Mouse (Mus musculus) olfactory bulb, adult 2 months (tissue): ENCODE data around the gene Arhgap17. TPM values are rescaled to one million over a fixed set of nuclear protein-coding genes. Genes with fewer than 3 reads are reported as not detected.

Experiments used
- H3K27ac ChIP-seq: fragments of 200-500 bp; 2 replicates; pipeline ENCODE4 v1.5.1; 2012; ENCODE audit warnings: low read depth, low read length; ENCODE audit not compliant: insufficient read depth
- H3K4me1 ChIP-seq: fragments of 200-500 bp; 2 replicates; pipeline ENCODE4 v1.6.1; 2012; ENCODE audit warnings: low read length; ENCODE audit not compliant: control insufficient read depth, insufficient read depth
- H3K4me3 ChIP-seq: fragments of 200-500 bp; 2 replicates; pipeline ENCODE4 v1.5.1; 2012; ENCODE audit warnings: mild to moderate bottlenecking, low read depth, low read length, moderate library complexity; ENCODE audit not compliant: insufficient read depth
- CTCF ChIP-seq: fragments of 200-500 bp; IDR thresholded peaks from 2 replicates; pipeline ENCODE4 v1.5.1; 2012; ENCODE audit warnings: low read depth, mild to moderate bottlenecking, low read length, moderate library complexity; ENCODE audit not compliant: insufficient read depth
- POLR2A ChIP-seq: fragments of 200-500 bp; IDR thresholded peaks from 2 replicates; pipeline ENCODE4 v1.6.1; 2012; ENCODE audit warnings: mild to moderate bottlenecking, low read depth, low read length, moderate library complexity; ENCODE audit not compliant: insufficient read depth
- WGBS: fragments of 180-500 bp; shearing (Covaris S2); methylation state at CpG from one replicate; pipeline ENCODE4 v1.1.7; 2018; 5-methylcytosine and 5-hydroxymethylcytosine counted together
- polyA plus RNA-seq: library from polyadenylated mRNA; stranded (reverse); fragments of >200 nt; gene quantifications from 2 replicates; pipeline ENCODE4 v1.2.4, GENCODE M21; 2012; ENCODE audit warnings: low replicate concordance; ENCODE audit not compliant: missing spikeins, insufficient read depth, insufficient read length

Gene Arhgap17
- polyA plus RNA-seq, 1 experiment = not detected

DNA sequence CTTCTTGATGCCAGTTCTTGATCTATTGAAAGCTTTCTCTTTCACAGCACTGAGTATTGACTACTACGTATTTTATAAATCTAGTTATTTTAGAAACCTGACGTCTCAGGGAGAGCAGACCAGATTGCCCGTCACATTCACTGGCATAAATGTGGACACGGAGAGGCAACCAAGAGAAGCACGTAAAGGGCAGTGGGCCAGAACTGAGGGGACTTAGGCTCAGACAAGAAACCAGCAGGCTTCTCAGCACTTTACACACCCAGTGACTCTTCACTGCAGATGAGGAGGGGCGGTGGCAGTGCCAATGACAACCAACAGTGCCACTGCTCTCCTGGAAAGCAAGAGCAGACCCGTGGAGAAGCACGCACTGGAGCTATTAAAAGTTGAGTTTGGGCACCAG is 62.5 kb downstream of the Arhgap17 start:
- Histone ChIP-seq H3K27ac (no peak overlapping the region), H3K4me3 (no peak overlapping the region), H3K4me1 (no peaks in the 10 kb centered on the region)
- 93% methylated on average over 8 of the region's 8 CpGs for WGBS
- no peak for TF ChIP-seq POLR2A
- TF ChIP-seq CTCF = no peak

DNA sequence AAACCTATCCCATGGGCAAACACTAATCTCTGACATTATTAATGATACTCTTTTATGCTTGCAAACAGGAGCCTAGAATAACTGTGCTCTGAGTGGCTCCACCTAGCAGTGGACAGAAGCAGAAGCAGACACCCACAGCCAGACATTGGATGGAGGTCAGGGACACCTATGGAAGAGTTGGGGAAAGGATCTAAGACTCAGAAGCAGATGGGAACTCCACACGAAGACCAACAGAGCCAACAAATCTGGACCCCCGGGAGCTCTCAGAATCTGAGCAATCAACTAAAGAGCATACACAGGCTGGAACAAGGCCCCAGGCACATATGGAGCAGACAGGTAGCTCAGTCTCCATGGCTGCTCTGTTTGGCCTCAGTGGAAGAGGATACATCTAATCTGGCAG is 64.3 kb downstream of the Arhgap17 start:
- WGBS = 89% methylated on average over 2 of the region's 2 CpGs
- no peak overlapping the region for H3K27ac ChIP-seq

DNA sequence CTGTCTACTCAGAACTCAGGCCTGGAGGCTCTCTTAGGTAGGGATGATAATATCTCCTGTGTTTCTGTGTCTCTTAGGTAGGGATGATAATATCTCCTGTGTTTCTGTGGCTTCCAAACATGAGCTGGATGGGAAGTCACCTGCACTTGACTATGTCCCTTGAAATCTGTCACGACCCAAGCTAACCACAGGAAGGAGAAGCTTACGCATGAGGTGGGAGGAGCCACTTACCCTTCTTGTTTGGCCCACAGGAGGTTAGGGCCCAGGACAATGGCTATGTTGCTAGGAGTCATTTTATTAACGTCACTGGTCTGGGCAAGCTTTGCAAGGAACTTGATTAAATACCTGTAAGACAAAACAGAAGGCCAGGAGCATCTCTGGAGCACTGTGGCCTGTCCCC is 69.5 kb downstream of the Arhgap17 start:
- Histone ChIP-seq H3K4me1 (no peaks in the 10 kb centered on the region), H3K27ac (no peak overlapping the region), H3K4me3 (no peak overlapping the region)
- WGBS = 81% methylated on average over 3 of the region's 3 CpGs
- TF ChIP-seq CTCF = no peak
- no peak for TF ChIP-seq POLR2A

More for the DNA sequence above, 64.3 kb downstream of the Arhgap17 start:
- Histone ChIP-seq H3K4me1 (no peaks in the 10 kb centered on the region), H3K4me3 (no peak overlapping the region)
- TF ChIP-seq POLR2A (no peak), CTCF (no peak)

DNA sequence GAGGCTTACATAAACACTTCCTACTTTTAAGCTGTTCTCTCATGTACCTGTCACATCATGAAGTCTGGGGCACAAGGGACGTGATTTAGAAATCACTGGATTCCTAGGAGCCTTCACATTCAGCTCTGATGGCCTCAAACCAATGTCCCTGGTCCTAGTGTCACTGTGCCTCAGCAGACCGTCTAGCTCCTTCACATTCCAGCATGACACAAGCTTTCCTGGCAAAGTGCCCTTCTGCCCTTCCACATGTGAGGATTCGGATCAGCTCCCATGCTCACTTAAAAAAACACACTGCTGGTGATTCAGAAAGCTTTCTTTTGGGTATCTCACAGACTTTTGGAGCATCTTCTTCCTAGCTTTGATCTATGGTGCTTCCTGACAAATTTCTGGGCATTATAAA is 71.5 kb downstream of the Arhgap17 start:
- Histone ChIP-seq H3K4me1 (peaks cover 8% of the 10 kb centered on the region; the same call in 1 of the 2 replicates), H3K27ac (no peak overlapping the region), H3K4me3 (no peak overlapping the region)
- 59% methylated on average over 3 of the region's 3 CpGs for WGBS
- TF ChIP-seq CTCF = no peak
- no peak for TF ChIP-seq POLR2A

DNA sequence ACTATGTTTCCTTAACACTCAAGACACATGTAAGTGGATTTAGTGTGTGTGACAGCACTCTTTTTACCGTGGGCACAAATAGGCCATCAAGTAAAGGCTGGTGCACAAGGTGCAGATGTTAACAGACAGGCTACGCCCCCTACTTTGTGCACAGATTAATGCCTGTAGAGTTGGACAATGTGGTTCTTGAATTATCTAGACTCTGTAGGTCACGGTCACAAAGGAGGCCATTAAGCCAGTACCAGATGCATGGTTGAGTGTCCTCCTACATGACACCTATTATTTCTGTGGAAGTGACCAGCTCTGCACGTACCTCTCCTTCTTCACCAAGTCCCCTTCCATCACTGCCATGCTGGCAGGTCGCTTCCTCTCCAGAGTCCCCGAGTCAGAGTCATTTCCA is 73.6 kb downstream of the Arhgap17 start:
- Histone ChIP-seq H3K4me3 (no peak overlapping the region), H3K4me1 (peaks cover 8% of the 10 kb centered on the region; the same call in 1 of the 2 replicates), H3K27ac (no peak overlapping the region)
- TF ChIP-seq CTCF = no peak
- TF ChIP-seq POLR2A = no peak
- WGBS = 78% methylated on average over 6 of the region's 6 CpGs

DNA sequence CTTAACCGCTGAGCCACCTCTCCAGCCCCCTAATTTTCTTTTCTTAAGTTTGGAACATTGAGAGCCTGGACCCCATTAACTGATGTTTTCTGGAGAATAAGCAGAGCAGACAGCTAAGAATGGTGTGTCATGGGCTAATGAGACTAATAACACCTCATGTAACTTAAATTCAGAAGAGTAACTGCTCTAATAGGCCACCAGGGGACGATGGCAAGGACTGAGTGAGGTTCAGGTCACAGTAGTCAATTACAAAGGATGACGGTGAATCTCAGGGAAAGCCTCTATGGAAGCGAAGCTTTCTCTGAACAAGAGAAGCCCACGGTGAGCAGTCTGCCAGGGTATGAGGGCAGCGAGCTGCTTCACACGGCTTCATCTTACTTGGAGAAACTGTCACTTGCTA is 74.3 kb downstream of the Arhgap17 start:
- Histone ChIP-seq H3K27ac (no peak overlapping the region), H3K4me3 (no peak overlapping the region), H3K4me1 (peaks cover 8% of the 10 kb centered on the region; the same call in 1 of the 2 replicates)
- WGBS = 77% methylated on average over 7 of the region's 7 CpGs
- TF ChIP-seq POLR2A = no peak
- TF ChIP-seq CTCF = no peak

DNA sequence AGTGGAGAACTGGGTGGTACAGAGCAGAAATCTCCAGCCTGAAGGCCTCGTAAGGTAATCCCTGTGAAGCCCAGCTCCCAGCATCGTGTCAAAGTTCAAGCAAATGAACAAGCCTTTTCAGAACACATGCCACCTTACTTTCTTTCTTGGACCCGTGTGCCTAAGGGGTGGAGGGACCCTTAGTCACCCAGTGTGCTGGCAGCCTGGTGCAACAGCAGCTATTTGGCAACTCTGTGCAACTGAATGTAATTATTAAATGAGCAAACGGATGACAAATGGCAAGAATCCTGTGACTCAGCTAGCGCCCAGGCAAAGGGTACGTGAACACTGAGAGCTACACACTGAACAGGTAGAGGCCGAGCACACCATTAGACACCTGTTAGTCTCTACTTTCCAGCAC is 75.8 kb downstream of the Arhgap17 start:
- WGBS = 59% methylated on average over 7 of the region's 7 CpGs
- TF ChIP-seq CTCF (no peak), POLR2A (no peak)

DNA sequence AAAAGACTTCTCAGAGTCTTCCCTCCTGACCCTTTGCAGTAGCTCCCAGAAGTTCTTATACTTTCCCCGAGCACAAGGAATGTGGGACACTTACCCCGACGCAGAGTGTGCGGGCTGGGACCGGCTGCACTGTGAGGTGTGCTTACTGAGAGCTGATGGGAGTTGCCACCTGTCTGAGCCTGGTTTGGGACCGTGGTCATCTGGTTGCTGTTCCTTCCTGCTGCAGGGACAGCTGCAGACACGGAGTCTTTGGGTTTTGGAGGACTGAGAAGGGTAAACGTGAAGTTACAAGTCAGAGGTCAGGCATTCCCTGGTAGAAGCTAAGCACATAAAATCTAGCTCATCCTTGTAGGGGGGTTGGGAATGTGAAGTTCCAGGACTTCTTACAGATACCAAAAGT is 77.8 kb downstream of the Arhgap17 start:
- TF ChIP-seq POLR2A (no peak), CTCF (no peak)
- WGBS = 94% methylated on average over 8 of the region's 8 CpGs
- no peak overlapping the region for H3K27ac ChIP-seq
- H3K4me3 ChIP-seq = no peak overlapping the region
- peaks cover 8% of the 10 kb centered on the region; the same call in 1 of the 2 replicates for H3K4me1 ChIP-seq

More for the DNA sequence above, 75.8 kb downstream of the Arhgap17 start:
- Histone ChIP-seq H3K4me1 (peaks cover 8% of the 10 kb centered on the region; the same call in 1 of the 2 replicates), H3K4me3 (no peak overlapping the region), H3K27ac (no peak overlapping the region)

DNA sequence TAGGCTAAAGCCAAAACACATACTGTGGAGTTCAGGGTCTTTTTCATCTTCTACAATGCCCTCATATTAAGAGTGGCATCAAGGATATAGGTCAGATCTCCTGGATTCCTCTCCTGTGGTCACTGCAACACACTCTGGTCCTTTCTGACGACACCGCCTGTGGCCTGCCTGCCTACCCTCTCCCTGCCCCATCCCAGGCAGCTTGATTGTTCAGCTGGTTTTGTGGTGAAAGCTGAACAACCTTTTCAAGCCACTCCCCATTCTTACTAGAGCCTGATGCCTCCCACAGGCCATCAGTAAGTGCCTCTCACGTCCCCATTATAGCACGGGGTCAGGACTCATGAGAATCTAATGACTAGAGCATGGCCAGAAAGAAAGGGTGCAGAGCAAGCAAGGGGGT is 80.5 kb downstream of the Arhgap17 start:
- 77% methylated on average over 4 of the region's 4 CpGs for WGBS
- H3K27ac ChIP-seq = no peak overlapping the region
- no peak overlapping the region for H3K4me3 ChIP-seq
- TF ChIP-seq POLR2A (no peak), CTCF (no peak)
- H3K4me1 ChIP-seq = peaks cover under 1% of the 10 kb centered on the region; the same call in 1 of the 2 replicates

DNA sequence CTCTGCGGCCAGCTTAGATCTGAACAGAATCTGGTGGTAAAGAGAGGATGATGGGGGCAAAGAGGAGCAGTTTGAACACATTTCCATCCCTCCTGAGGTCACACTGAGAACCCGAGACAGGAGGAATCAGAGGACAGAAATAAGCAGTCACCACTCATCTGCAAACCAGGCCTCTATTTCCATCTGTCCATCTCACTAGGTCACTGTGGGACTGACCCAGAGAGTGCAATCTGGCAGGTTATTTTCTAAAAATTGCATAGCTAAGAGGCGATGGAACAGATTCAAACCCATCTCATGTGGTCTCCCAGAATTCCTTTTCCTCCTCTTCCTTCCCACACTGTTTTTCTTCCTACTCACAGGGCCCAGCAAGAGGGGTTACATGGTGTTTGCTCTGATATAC is 81.8 kb downstream of the Arhgap17 start:
- H3K27ac ChIP-seq = no peak overlapping the region

More for the DNA sequence above, 81.8 kb downstream of the Arhgap17 start:
- no peak overlapping the region for H3K4me3 ChIP-seq
- WGBS = 92% methylated on average over 3 of the region's 3 CpGs
- H3K4me1 ChIP-seq = no peaks in the 10 kb centered on the region
- no peak for TF ChIP-seq CTCF
- no peak for TF ChIP-seq POLR2A
